21 mouse cellular contexts compared by ENCODE assay signal in the genomic region with DNA sequence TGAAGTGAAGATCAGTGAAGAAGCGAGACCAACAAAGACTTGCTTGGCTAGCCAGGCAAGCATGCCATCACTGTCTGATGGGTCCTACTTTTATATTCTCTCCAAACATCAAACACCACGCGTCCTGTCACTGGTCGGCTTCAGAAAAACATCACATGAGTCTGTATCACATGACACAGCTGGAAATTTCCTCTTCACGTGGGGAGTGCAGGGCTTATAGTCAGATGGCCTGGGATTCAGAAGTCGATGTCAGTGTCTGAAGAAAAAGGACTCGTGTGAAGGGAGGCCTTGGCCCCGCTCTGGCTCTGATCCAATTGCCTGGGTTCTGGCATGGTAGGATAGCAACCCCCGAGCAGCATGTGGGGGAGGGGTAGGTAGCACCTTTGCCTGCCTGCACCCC.
DNase-seq lines count a peak whose midpoint lies in the region; ATAC-seq and TF ChIP-seq lines count a peak whose summit lies in the region.
"Had no signal": no experiment of that assay in that cellular context is flagged by ENCODE, and none has a peak within 500 bp of the region (broad histone marks: within the 10 kb centered on the region; RNA-seq: fewer than 3 reads in every experiment).

No protein-coding gene starts in this region.

- peak overlapping the region; percentile 30; the same call in 1 of the 2 replicates for H3K27ac ChIP-seq in spleen, adult 2 months (ENCODE audit: insufficient read depth, low read length)
- H3K27ac ChIP-seq in CH12.LX (ENCODE audit: insufficient read depth, low read depth): no peak overlapping the region
- no peak overlapping the region for H3K27ac ChIP-seq in midbrain, embryonic 11.5 days (ENCODE audit: low read depth, low read length)
- H3K27ac ChIP-seq: forebrain, embryonic 10.5 days; forebrain, embryonic 13.5 days; hindbrain, embryonic 12.5 days; hindbrain, embryonic 15.5 days had no signal

- TF ChIP-seq EP300 in CH12.LX (IDR thresholded peaks at IDR 0.05; ENCODE audit: low read length): no peak

- 45% methylated on average over 9 of the region's 9 CpGs for WGBS in spleen, adult 2 months
- WGBS in midbrain, embryonic 11.5 days: 82% methylated on average over 9 of the region's 9 CpGs

- in situ Hi-C loops in CH12.LX (cut with MboI; ENCODE audit: low pct_ligation_motif_present, low pct_unique_long_range_greater_than_20kb, low sequenced_read_pairs): no loop called here

- dilution Hi-C loops in CH12.LX (cut with MboI; ENCODE audit: extremely low pct_ligation_motif_present, extremely low pct_unique_long_range_greater_than_20kb, low sequenced_read_pairs): no loop called here

- TF ChIP-seq RAD21 in CH12.LX (IDR thresholded peaks at IDR 0.05; ENCODE audit: low read depth, low read length): no peak

- DNase-seq in spleen, adult 2 months (ENCODE audit: low read depth in 1 of 2, low spot score in 2 of 2): peak in 1 of 2 experiments; percentile 75
- no peak for DNase-seq in spleen, postnatal 10 days (ENCODE audit: low spot score in 2 of 2)
- DNase-seq in CH12.LX (ENCODE audit: extremely low read depth): no peak
- peak; percentile 88 for DNase-seq in splenic B cell, adult 2 months (ENCODE audit: low read depth, low spot score)
- DNase-seq in right cerebral cortex, adult 2 months (ENCODE audit: low spot score in 2 of 2): no peak
- DNase-seq in midbrain, embryonic 11.5 days (ENCODE audit: low spot score, missing footprints): no peak
- DNase-seq: adrenal gland, adult 8-10 months; adrenal gland, postnatal 25 days; cerebellum, adult 18-20 months; cerebellum, adult 9-10 months; gastrocnemius, postnatal 10 days; gastrocnemius, postnatal 36 days had no signal

- no peak overlapping the region for H3K4me3 ChIP-seq in spleen, adult 2 months (ENCODE audit: extremely low read depth, insufficient read depth, insufficient read length)
- H3K4me3 ChIP-seq in CH12.LX (replicated peaks in 1 of 3; ENCODE audit: low read depth in 2 of 3, low read length in 2 of 3, poor library complexity in 1 of 3): no peak overlapping the region
- H3K4me3 ChIP-seq in midbrain, embryonic 11.5 days (ENCODE audit: low read depth, low read length): no peak overlapping the region
- H3K4me3 ChIP-seq: forebrain, embryonic 10.5 days; forebrain, embryonic 13.5 days; hindbrain, embryonic 12.5 days; hindbrain, embryonic 15.5 days had no signal

- no peaks in the 10 kb centered on the region for H3K9me3 ChIP-seq in CH12.LX (replicated peaks; ENCODE audit: low read length)
- no peaks in the 10 kb centered on the region for H3K9me3 ChIP-seq in midbrain, embryonic 11.5 days (ENCODE audit: control insufficient read depth, low read length)
- H3K9me3 ChIP-seq: forebrain, embryonic 10.5 days; forebrain, embryonic 13.5 days; hindbrain, embryonic 12.5 days; hindbrain, embryonic 15.5 days had no signal

- TF ChIP-seq POLR2A in spleen, adult 2 months (IDR thresholded peaks at IDR 0.05; ENCODE audit: low read depth, low read length): no peak
- TF ChIP-seq POLR2A in CH12.LX (IDR thresholded peaks at IDR 0.05; ENCODE audit: low read depth, low read length): no peak

- H3K27me3 ChIP-seq in spleen, adult 2 months (ENCODE audit: control insufficient read depth, insufficient read depth, low read length): no peaks in the 10 kb centered on the region
- peaks cover 30% of the 10 kb centered on the region for H3K27me3 ChIP-seq in CH12.LX (replicated peaks)
- no peaks in the 10 kb centered on the region for H3K27me3 ChIP-seq in splenic B cell, adult 2 months (ENCODE audit: control insufficient read depth, insufficient read depth, low read length, poor library complexity, severe bottlenecking)
- H3K27me3 ChIP-seq in midbrain, embryonic 11.5 days (ENCODE audit: control insufficient read depth, insufficient read depth, low read length): no peaks in the 10 kb centered on the region
- H3K27me3 ChIP-seq: forebrain, embryonic 13.5 days; hindbrain, embryonic 12.5 days had no signal

- no peak overlapping the region for H3K4me2 ChIP-seq in CH12.LX (ENCODE audit: insufficient read depth, low read depth, poor library complexity, severe bottlenecking)
- no peak overlapping the region for H3K4me2 ChIP-seq in midbrain, embryonic 11.5 days
- H3K4me2 ChIP-seq: forebrain, embryonic 13.5 days; heart, embryonic 11.5 days; hindbrain, embryonic 12.5 days; hindbrain, embryonic 15.5 days had no signal

- no peak overlapping the region for H3K9ac ChIP-seq in CH12.LX (ENCODE audit: insufficient read depth, low read depth)
- H3K9ac ChIP-seq in midbrain, embryonic 11.5 days (ENCODE audit: low read length): no peak overlapping the region
- H3K9ac ChIP-seq: forebrain, embryonic 13.5 days; hindbrain, embryonic 12.5 days; hindbrain, embryonic 15.5 days had no signal

- no peak for TF ChIP-seq CTCF in spleen, adult 2 months (IDR thresholded peaks at IDR 0.05; ENCODE audit: extremely low read depth, insufficient read depth, insufficient read length, insufficient replicate concordance)
- no peak for TF ChIP-seq CTCF in CH12.LX (conservative IDR thresholded peaks at IDR 0.05 in 1 of 2, IDR thresholded peaks at IDR 0.05 in 1 of 2; ENCODE audit: low read depth in 2 of 2, low read length in 2 of 2)

- peaks cover 12% of the 10 kb centered on the region; the same call in 1 of the 2 replicates for H3K4me1 ChIP-seq in spleen, adult 2 months (ENCODE audit: control insufficient read depth, insufficient read depth, insufficient read length)
- peaks cover 11 to 12% of the 10 kb centered on the region in 2 experiments for H3K4me1 ChIP-seq in CH12.LX (ENCODE audit: control insufficient read depth in 1 of 2, insufficient read depth in 2 of 2)
- no peaks in the 10 kb centered on the region for H3K4me1 ChIP-seq in midbrain, embryonic 11.5 days (ENCODE audit: control insufficient read depth, insufficient read depth, low read length)

- no peaks in the 10 kb centered on the region for H3K79me2 ChIP-seq in CH12.LX (replicated peaks; ENCODE audit: control insufficient read depth, extremely low read depth, insufficient read depth, poor library complexity, severe bottlenecking)

- 0 out of 2 replicates have a peak, but pooled peaks have one; percentile 0 for ATAC-seq in megakaryocyte, adult 5-6 weeks (ENCODE audit: poor library complexity, severe bottlenecking)
- no peak for ATAC-seq in midbrain, embryonic 11.5 days (ENCODE audit: low FRiP score)
- ATAC-seq: activated CD4-positive, CD25-positive, alpha-beta regulatory T cell, adult 4 months; CD4-positive, CD25-positive, alpha-beta regulatory T cell, adult 4 months; forebrain, embryonic 13.5 days; forebrain, embryonic 16.5 days had no signal

- H3K36me3 ChIP-seq in spleen, adult 2 months (ENCODE audit: control insufficient read depth, insufficient read depth, low read length): no peaks in the 10 kb centered on the region
- H3K36me3 ChIP-seq in CH12.LX (replicated peaks in 1 of 2; ENCODE audit: control insufficient read depth in 1 of 2, insufficient read depth in 1 of 2, low read length in 1 of 2): no peaks in the 10 kb centered on the region
- H3K36me3 ChIP-seq in splenic B cell, adult 2 months (ENCODE audit: control insufficient read depth, insufficient read depth, low read length, poor library complexity, severe bottlenecking): no peaks in the 10 kb centered on the region
- no peaks in the 10 kb centered on the region for H3K36me3 ChIP-seq in midbrain, embryonic 11.5 days (ENCODE audit: control insufficient read depth, insufficient read depth, low read length)
- H3K36me3 ChIP-seq: forebrain, embryonic 10.5 days; hindbrain, embryonic 12.5 days; hindbrain, embryonic 15.5 days had no signal

TF ChIP-seq in CH12.LX, 34 proteins besides CTCF, POLR2A, EP300 and RAD21:
- no peak for TF ChIP-seq E2F4 (IDR thresholded peaks at IDR 0.05; ENCODE audit: insufficient replicate concordance, low read depth, low read length)
- TF ChIP-seq BHLHE40 (IDR thresholded peaks at IDR 0.05; ENCODE audit: low read depth, low read length): peak; percentile 7; the same call in 1 of the 2 replicates
